Mouse (Mus musculus) stomach, embryonic 16.5 days (tissue): ENCODE measurements around the gene Fut8. TPM values are rescaled to one million over a fixed set of nuclear protein-coding genes. Genes with fewer than 3 reads are reported as not detected.

Source experiments
- ATAC-seq: fragments of 200-750 bp; cut with Nextera tagmentation; 2 replicates; pipeline ENCODE4 v1.8.0; 2017; ENCODE audit warnings: moderate number of reproducible peaks, moderate TSS enrichment; ENCODE audit not compliant: insufficient read depth, low FRiP score
- H3K27ac ChIP-seq: fragments of 300-500 bp; sonication (generic); 2 replicates; pipeline ENCODE4 v1.5.1; 2014; ENCODE audit warnings: low read length
- H3K27me3 ChIP-seq: fragments of 300-500 bp; sonication (generic); 2 replicates; pipeline ENCODE4 v1.6.1; 2014; ENCODE audit warnings: low read length, control low read depth, mixed read lengths; ENCODE audit not compliant: control insufficient read depth, insufficient read depth
- H3K36me3 ChIP-seq: fragments of 300-500 bp; sonication (generic); 2 replicates; pipeline ENCODE4 v1.6.1; 2014; ENCODE audit warnings: low read length; ENCODE audit not compliant: control insufficient read depth, insufficient read depth
- H3K4me1 ChIP-seq: fragments of 300-500 bp; sonication (generic); 2 replicates; pipeline ENCODE4 v1.6.1; 2014; ENCODE audit warnings: low read length, control low read depth, mixed read lengths; ENCODE audit not compliant: control insufficient read depth, insufficient read depth
- H3K4me2 ChIP-seq: fragments of 300-500 bp; sonication (generic); 2 replicates; pipeline ENCODE4 v1.6.1; 2014; ENCODE audit warnings: low read depth, low read length, mixed read lengths
- H3K4me3 ChIP-seq: fragments of 300-500 bp; sonication (generic); replicated peaks from 2 replicates; pipeline ENCODE4 v1.5.1; 2014; ENCODE audit warnings: mild to moderate bottlenecking, low read length
- H3K9ac ChIP-seq: fragments of 300-500 bp; sonication (generic); 2 replicates; pipeline ENCODE4 v1.6.1; 2014; ENCODE audit warnings: low read length
- H3K9me3 ChIP-seq: fragments of 300-500 bp; sonication (generic); replicated peaks from 2 replicates; pipeline ENCODE4 v1.6.1; 2016; ENCODE audit warnings: low read length, control low read depth; ENCODE audit not compliant: control insufficient read depth
- WGBS: fragments of 180-500 bp; shearing (Covaris S2); extraction: QIAGEN DNeasy Blood & Tissue Kit; methylation state at CpG from one replicate; pipeline ENCODE4 v1.1.7; 2014; 5-methylcytosine and 5-hydroxymethylcytosine counted together
- polyA plus RNA-seq: library from polyadenylated mRNA; unstranded; fragments of >200 nt; fragmentation: Nextera tagmentation; extraction: Ambion mirVana; gene quantifications from 2 replicates; pipeline ENCODE4 v1.2.1, GENCODE M21; 2015

The Fut8 gene
- polyA plus RNA-seq, 1 experiment from 2014 or later: 26.6 TPM

GRCm38 (mm10) chr12:77429381-77429780 is 191.5 kb downstream of the Fut8 start:
- no peak overlapping the region for H3K9ac ChIP-seq
- H3K9me3 ChIP-seq: no peaks in the 10 kb centered on the region
- no peak overlapping the region for H3K4me2 ChIP-seq
- no peaks in the 10 kb centered on the region for H3K4me1 ChIP-seq
- no peak for ATAC-seq
- no peaks in the 10 kb centered on the region for H3K27me3 ChIP-seq
- H3K27ac ChIP-seq: no peak overlapping the region
- H3K36me3 ChIP-seq: no peaks in the 10 kb centered on the region
- H3K4me3 ChIP-seq: no peak overlapping the region

GRCm38 (mm10) chr12:77436733-77437132 is 198.8 kb downstream of the Fut8 start:
- no peaks in the 10 kb centered on the region for H3K36me3 ChIP-seq
- WGBS: 79% methylated on average over 2 of the region's 2 CpGs
- H3K4me1 ChIP-seq: no peaks in the 10 kb centered on the region
- H3K4me3 ChIP-seq: no peak overlapping the region
- H3K27me3 ChIP-seq: no peaks in the 10 kb centered on the region
- no peak overlapping the region for H3K9ac ChIP-seq
- no peak overlapping the region for H3K4me2 ChIP-seq
- ATAC-seq: no peak
- H3K9me3 ChIP-seq: no peaks in the 10 kb centered on the region
- no peak overlapping the region for H3K27ac ChIP-seq

GRCm38 (mm10) chr12:77450816-77451215 is 212.9 kb downstream of the Fut8 start:
- Histone ChIP-seq H3K27ac (no peak overlapping the region), H3K9me3 (no peaks in the 10 kb centered on the region), H3K36me3 (no peaks in the 10 kb centered on the region), H3K27me3 (no peaks in the 10 kb centered on the region), H3K9ac (no peak overlapping the region), H3K4me2 (no peak overlapping the region), H3K4me3 (no peak overlapping the region), H3K4me1 (no peaks in the 10 kb centered on the region)
- WGBS: 46% methylated on average over 2 of the region's 2 CpGs
- ATAC-seq: no peak

GRCm38 (mm10) chr12:77466178-77466577 is 228.3 kb downstream of the Fut8 start:
- Histone ChIP-seq H3K9me3 (no peaks in the 10 kb centered on the region), H3K4me1 (no peaks in the 10 kb centered on the region), H3K36me3 (no peaks in the 10 kb centered on the region), H3K4me3 (no peak overlapping the region), H3K27me3 (no peaks in the 10 kb centered on the region), H3K4me2 (no peak overlapping the region), H3K9ac (no peak overlapping the region), H3K27ac (no peak overlapping the region)
- no peak for ATAC-seq
- WGBS: 86% methylated on average over 1 of the region's 1 CpGs

- ATAC-seq: no peak
- no peak overlapping the region for H3K4me3 ChIP-seq
- 69% methylated on average over 2 of the region's 2 CpGs for WGBS
Observed at GRCm38 (mm10) chr12:77479931-77480330, 242.0 kb downstream of the Fut8 start.

GRCm38 (mm10) chr12:77481153-77481552 is 243.2 kb downstream of the Fut8 start:
- no peaks in the 10 kb centered on the region for H3K9me3 ChIP-seq
- no peak overlapping the region for H3K9ac ChIP-seq
- WGBS: 87% methylated on average over 1 of the region's 1 CpGs
- H3K4me3 ChIP-seq: no peak overlapping the region
- no peak for ATAC-seq
- no peaks in the 10 kb centered on the region for H3K36me3 ChIP-seq
- H3K4me2 ChIP-seq: no peak overlapping the region
- H3K4me1 ChIP-seq: no peaks in the 10 kb centered on the region
- no peak overlapping the region for H3K27ac ChIP-seq
- no peaks in the 10 kb centered on the region for H3K27me3 ChIP-seq

More at GRCm38 (mm10) chr12:77479931-77480330, 242.0 kb downstream of the Fut8 start:
- H3K9ac ChIP-seq: no peak overlapping the region
- no peak overlapping the region for H3K27ac ChIP-seq
- H3K4me2 ChIP-seq: no peak overlapping the region
- H3K36me3 ChIP-seq: peaks cover 4% of the 10 kb centered on the region; the same call in 1 of the 2 replicates
- no peaks in the 10 kb centered on the region for H3K4me1 ChIP-seq
- no peaks in the 10 kb centered on the region for H3K27me3 ChIP-seq
- H3K9me3 ChIP-seq: no peaks in the 10 kb centered on the region

GRCm38 (mm10) chr12:77481799-77482198 is 243.9 kb downstream of the Fut8 start:
- no peak for ATAC-seq
- H3K9ac ChIP-seq: no peak overlapping the region
- no peaks in the 10 kb centered on the region for H3K27me3 ChIP-seq
- H3K27ac ChIP-seq: no peak overlapping the region
- no peak overlapping the region for H3K4me2 ChIP-seq
- WGBS: 71% methylated on average over 3 of the region's 3 CpGs
- no peak overlapping the region for H3K4me3 ChIP-seq
- no peaks in the 10 kb centered on the region for H3K4me1 ChIP-seq
- H3K36me3 ChIP-seq: no peaks in the 10 kb centered on the region
- no peaks in the 10 kb centered on the region for H3K9me3 ChIP-seq

- WGBS: 28% methylated on average over 9 of the region's 9 CpGs
- no peak for ATAC-seq
- no peaks in the 10 kb centered on the region for H3K27me3 ChIP-seq
- H3K9me3 ChIP-seq: no peaks in the 10 kb centered on the region
- H3K27ac ChIP-seq: no peak overlapping the region
- H3K9ac ChIP-seq: no peak overlapping the region
- H3K4me2 ChIP-seq: no peak overlapping the region
- no peaks in the 10 kb centered on the region for H3K36me3 ChIP-seq
- no peak overlapping the region for H3K4me3 ChIP-seq
- H3K4me1 ChIP-seq: no peaks in the 10 kb centered on the region
Observed at GRCm38 (mm10) chr12:77483180-77483855, 245.4 kb downstream of the Fut8 start.

GRCm38 (mm10) chr12:77484761-77485160 is 246.8 kb downstream of the Fut8 start:
- Histone ChIP-seq H3K27me3 (no peaks in the 10 kb centered on the region), H3K27ac (no peak overlapping the region), H3K4me3 (no peak overlapping the region), H3K36me3 (no peaks in the 10 kb centered on the region), H3K9ac (no peak overlapping the region), H3K9me3 (no peaks in the 10 kb centered on the region), H3K4me2 (no peak overlapping the region), H3K4me1 (no peaks in the 10 kb centered on the region)
- WGBS: 82% methylated on average over 3 of the region's 3 CpGs
- ATAC-seq: no peak
